Mouse (Mus musculus) heart, adult 11 months (tissue): Measurements from ENCODE around the gene Pttg1.

Source experiments
- DNase-seq: peaks from one replicate; pipeline ENCODE4 v3.0.0; 2022

Gene Pttg1

GRCm38 (mm10) chr11:43374956-43375355 is 51.1 kb downstream of the Pttg1 start:
- DNase-seq = peak; percentile 88

DNA sequence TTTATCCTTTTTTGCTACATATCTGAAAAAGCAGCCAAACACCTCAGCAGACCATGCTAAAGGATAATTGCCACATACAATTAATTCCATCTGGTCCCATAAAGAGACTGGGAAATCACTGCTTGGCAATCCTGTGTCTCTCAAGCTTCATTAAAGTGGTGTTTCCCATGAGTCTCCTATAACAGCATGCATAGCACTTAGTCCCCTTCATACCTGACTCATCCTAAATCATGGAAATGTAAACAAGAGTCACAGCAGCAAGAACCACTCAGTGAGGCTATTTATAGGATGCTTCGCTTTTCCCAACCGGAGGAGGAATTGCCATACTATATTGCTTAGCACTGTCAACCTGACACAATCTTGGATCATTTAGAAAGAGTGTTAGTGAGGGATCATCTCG is 52.7 kb downstream of the Pttg1 start:
- no peak for DNase-seq

GRCm38 (mm10) chr11:43371807-43372206 is 54.2 kb downstream of the Pttg1 start:
- no peak for DNase-seq
